Mouse (Mus musculus): ENCODE results near the gene Mad2l1bp.

GRCm38 (mm10) chr17:46182273-46182672 is 28.9 kb upstream of the Mad2l1bp start:
- TF ChIP-seq FLI1 (IDR thresholded peaks at IDR 0.05; ENCODE audit: low read length), result no peak
- no peak for TF ChIP-seq GATA1 (IDR thresholded peaks at IDR 0.05; ENCODE audit: borderline replicate concordance, low read length)
